In the genomic region with DNA sequence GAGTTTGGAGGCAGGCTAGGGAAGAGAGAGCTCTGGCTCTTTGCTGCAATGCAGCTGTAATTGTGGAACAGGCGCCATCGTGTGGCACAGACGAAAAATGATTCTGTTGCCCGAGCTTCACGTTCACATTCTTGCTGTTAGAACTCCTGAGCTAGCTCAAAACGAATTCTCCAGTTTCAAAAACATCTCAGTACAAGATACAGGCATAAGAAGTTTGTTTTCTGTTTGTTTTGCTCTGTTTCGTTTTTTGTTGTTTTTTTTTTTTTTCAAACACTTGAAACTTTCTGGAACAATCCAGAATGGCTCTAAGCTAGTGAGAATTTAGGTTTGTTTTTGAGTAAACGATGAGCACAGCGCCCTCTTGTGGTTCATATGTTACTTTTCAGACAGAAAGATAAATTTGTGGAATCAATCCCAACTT, we compare ENCODE assay signal across 8 mouse cellular contexts.
A peak's percentile ranks its signal among the peaks of the same experiment; 100 is the strongest.
DNase-seq lines count a peak whose midpoint lies in the region; ATAC-seq and TF ChIP-seq lines count a peak whose summit lies in the region.

No protein-coding gene starts in this region.

- no peak overlapping the region for H3K27ac ChIP-seq in MEL (ENCODE audit: control insufficient read depth, low read depth, low read length)
- no peak overlapping the region for H3K27ac ChIP-seq in hindbrain, embryonic 10.5 days
- no peak overlapping the region for H3K27ac ChIP-seq in lung, embryonic 16.5 days (ENCODE audit: low read length)

- TF ChIP-seq EP300 in MEL (IDR thresholded peaks at IDR 0.05; ENCODE audit: low read depth in 1 of 2, low read length in 2 of 2) = no peak

- H3K9me3 ChIP-seq in MEL (replicated peaks; ENCODE audit: insufficient read depth, low read length) = no peaks in the 10 kb centered on the region
- 0 out of 2 replicates have a peak, but pooled peaks cover 3% of the 10 kb centered on the region for H3K9me3 ChIP-seq in hindbrain, embryonic 10.5 days
- H3K9me3 ChIP-seq in lung, embryonic 16.5 days (ENCODE audit: control insufficient read depth, low read length) = no peaks in the 10 kb centered on the region

- peak; percentile 89 for DNase-seq in MEL (ENCODE audit: low read depth, low spot score)
- DNase-seq in cerebellum, adult 11 months = peak; percentile 12
- DNase-seq in frontal cortex, adult 2 months (ENCODE audit: extremely low spot score in 1 of 2, low spot score in 1 of 2) = peak; percentile 58 to 85
- peak; percentile 77 for DNase-seq in hindbrain, embryonic 10.5 days (ENCODE audit: low spot score)
- peak; percentile 47 for DNase-seq in layer of hippocampus, adult 9-10 months (ENCODE audit: low spot score)
- peak; percentile 71 for DNase-seq in ovary, postnatal 36 days (ENCODE audit: low spot score)
- peak; percentile 78 for DNase-seq in thymus, postnatal 4 days

- peak; percentile 30 to 74 (median 60) for TF ChIP-seq CTCF in MEL (IDR thresholded peaks at IDR 0.05 in 2 of 3, conservative IDR thresholded peaks at IDR 0.05 in 1 of 3; ENCODE audit: control insufficient read depth in 1 of 3, insufficient read depth in 1 of 3, low read depth in 2 of 3, low read length in 3 of 3, poor library complexity in 1 of 3, severe bottlenecking in 1 of 3)

- H3K4me2 ChIP-seq in lung, embryonic 16.5 days (ENCODE audit: low read depth, low read length) = 0 out of 2 replicates have a peak overlapping the region, but pooled peaks have one; percentile 40

- 2% methylated on average over 9 of the region's 9 CpGs for whole genome bisulfite sequencing in hindbrain, embryonic 10.5 days
- under 1% methylated on average over 9 of the region's 9 CpGs for WGBS in lung, embryonic 16.5 days

- H3K4me1 ChIP-seq in MEL (ENCODE audit: control insufficient read depth in 1 of 2, insufficient read depth in 2 of 2, low read length in 2 of 2) = no peaks in the 10 kb centered on the region
- H3K4me1 ChIP-seq in hindbrain, embryonic 10.5 days (replicated peaks) = peaks cover 3% of the 10 kb centered on the region; the same call in 1 of the 2 replicates
- no peaks in the 10 kb centered on the region for H3K4me1 ChIP-seq in lung, embryonic 16.5 days (replicated peaks; ENCODE audit: control insufficient read depth, insufficient read depth, low read length)

- ATAC-seq in lung, embryonic 16.5 days (ENCODE audit: low read depth) = peak; percentile 81; the same call in 1 of the 2 replicates

- H3K27me3 ChIP-seq in MEL (ENCODE audit: control insufficient read depth in 1 of 2, insufficient read depth in 2 of 2, low read length in 2 of 2) = no peaks in the 10 kb centered on the region; a peak in 1 of 4 replicates
- H3K27me3 ChIP-seq in hindbrain, embryonic 10.5 days (ENCODE audit: insufficient read depth, poor library complexity, severe bottlenecking) = no peaks in the 10 kb centered on the region
- H3K27me3 ChIP-seq in lung, embryonic 16.5 days (ENCODE audit: control insufficient read depth, insufficient read depth, low read depth, low read length) = no peaks in the 10 kb centered on the region

- TF ChIP-seq POLR2A in MEL (IDR thresholded peaks at IDR 0.05; ENCODE audit: control insufficient read depth in 1 of 2, insufficient read depth in 1 of 2, low read depth in 1 of 2, low read length in 2 of 2, poor library complexity in 1 of 2) = no peak

- H3K9ac ChIP-seq in MEL (ENCODE audit: control insufficient read depth, low read depth, low read length, poor library complexity, severe bottlenecking) = 0 out of 2 replicates have a peak overlapping the region, but pooled peaks have one; percentile 22
- no peak overlapping the region for H3K9ac ChIP-seq in lung, embryonic 16.5 days (ENCODE audit: low read length)

- peak; percentile 46 for TF ChIP-seq RAD21 in MEL (IDR thresholded peaks at IDR 0.05; ENCODE audit: low read depth, low read length)

- H3K36me3 ChIP-seq in MEL (ENCODE audit: control insufficient read depth in 1 of 2, insufficient read depth in 2 of 2, low read length in 2 of 2) = no peaks in the 10 kb centered on the region
- no peaks in the 10 kb centered on the region for H3K36me3 ChIP-seq in hindbrain, embryonic 10.5 days
- no peaks in the 10 kb centered on the region for H3K36me3 ChIP-seq in lung, embryonic 16.5 days (ENCODE audit: control insufficient read depth, insufficient read depth, low read length)

- H3K79me2 ChIP-seq in MEL (ENCODE audit: control insufficient read depth, insufficient read depth, low read length, poor library complexity) = no peaks in the 10 kb centered on the region

- H3K4me3 ChIP-seq in MEL (ENCODE audit: control insufficient read depth in 1 of 2, insufficient read depth in 1 of 2, low read depth in 2 of 2, low read length in 2 of 2) = peak overlapping the region; percentile 18 to 47; a peak in 3 of 4 replicates
- H3K4me3 ChIP-seq in hindbrain, embryonic 10.5 days = no peak overlapping the region; the same call in 1 of the 2 replicates
- H3K4me3 ChIP-seq in lung, embryonic 16.5 days (ENCODE audit: low read length) = peak overlapping the region; percentile 30

TF ChIP-seq in MEL, 35 proteins besides CTCF, POLR2A, EP300 and RAD21:
- TF ChIP-seq ZNF384 (IDR thresholded peaks at IDR 0.05; ENCODE audit: low read depth, low read length) = peak; percentile 35; the same call in 1 of the 2 replicates
- no peak for TF ChIP-seq USF1 (IDR thresholded peaks at IDR 0.05; ENCODE audit: low read depth, low read length)
- TF ChIP-seq TCF12 (IDR thresholded peaks at IDR 0.05; ENCODE audit: low read depth, low read length) = 0 out of 2 replicates have a peak, but pooled peaks have one; percentile 8
- TF ChIP-seq SMC3 (IDR thresholded peaks at IDR 0.05; ENCODE audit: low read depth, low read length) = peak; percentile 48
- TF ChIP-seq SIN3A (IDR thresholded peaks at IDR 0.05; ENCODE audit: low read length) = 0 out of 2 replicates have a peak, but pooled peaks have one; percentile 33
- TF ChIP-seq MEF2A (IDR thresholded peaks at IDR 0.05; ENCODE audit: extremely low read depth, insufficient replicate concordance, low read depth, low read length, poor library complexity, severe bottlenecking) = no peak
- 0 out of 2 replicates have a peak, but pooled peaks have one; percentile 15 for TF ChIP-seq JUND (IDR thresholded peaks at IDR 0.05; ENCODE audit: low read depth, low read length)
- TF ChIP-seq ETS1 (IDR thresholded peaks at IDR 0.05; ENCODE audit: low read depth, low read length) = no peak
- no peak for TF ChIP-seq MAZ (IDR thresholded peaks at IDR 0.05; ENCODE audit: low read depth, low read length)
- no peak for TF ChIP-seq UBTF (IDR thresholded peaks at IDR 0.05; ENCODE audit: borderline replicate concordance, insufficient read depth, low read depth, low read length)
- 0 out of 2 replicates have a peak, but pooled peaks have one; percentile 7 for TF ChIP-seq ELF1 (IDR thresholded peaks at IDR 0.05; ENCODE audit: low read depth, low read length)
- peak; percentile 31 for TF ChIP-seq ZC3H11A (IDR thresholded peaks at IDR 0.05; ENCODE audit: low read depth, low read length)
- no peak for TF ChIP-seq POLR2AphosphoS5 (IDR thresholded peaks at IDR 0.05; ENCODE audit: borderline replicate concordance, low read depth, low read length)
- TF ChIP-seq MXI1 (IDR thresholded peaks at IDR 0.05; ENCODE audit: low read depth, low read length) = no peak
- TF ChIP-seq HCFC1 (IDR thresholded peaks at IDR 0.05; ENCODE audit: low read depth, low read length) = peak; percentile 37; the same call in 1 of the 2 replicates

Comparison
In these comparisons a context has a peak if more than half of its experiments do, and no peak if none do; other contexts are left out.
1. DNase-seq: peak in every context shown above with its lines; median percentile 89 in MEL; 78 in thymus, postnatal 4 days; 77 in hindbrain, embryonic 10.5 days; 72 in frontal cortex, adult 2 months; 71 in ovary, postnatal 36 days; 47 in layer of hippocampus, adult 9-10 months; 12 in cerebellum, adult 11 months.